Mouse (Mus musculus) megakaryocyte, embryonic 14.5 days (primary cell): ENCODE results near the gene Cldn9. TPM values are rescaled to one million over a fixed set of nuclear protein-coding genes. Genes with fewer than 3 reads are reported as not detected.

Experiments
- H3K27me3 ChIP-seq: replicated peaks from 2 replicates; pipeline ENCODE3; 2012; ENCODE audit warnings: inconsistent platforms
- H3K36me3 ChIP-seq: replicated peaks from 2 replicates; pipeline ENCODE3; 2012; ENCODE audit warnings: low read length, inconsistent platforms, mixed read lengths
- H3K4me1 ChIP-seq: 2 replicates; pipeline ENCODE4 v1.6.1; 2012; ENCODE audit warnings: inconsistent platforms
- H3K4me3 ChIP-seq: replicated peaks from 2 replicates; pipeline ENCODE3; 2012; ENCODE audit warnings: moderate library complexity, mild to moderate bottlenecking, inconsistent platforms
- H3K9me3 ChIP-seq: 2 replicates; pipeline ENCODE4 v1.6.1; 2012; ENCODE audit warnings: inconsistent platforms
- FLI1 ChIP-seq: IDR thresholded peaks from 2 replicates; pipeline ENCODE4 v1.6.1; 2012; ENCODE audit warnings: low read length, inconsistent platforms, mixed read lengths
- GATA1 ChIP-seq: IDR thresholded peaks from 3 replicates; pipeline ENCODE4 v1.6.1; 2012; ENCODE audit warnings: mixed read lengths, low read length, inconsistent platforms, borderline replicate concordance
- polyA plus RNA-seq: library from polyadenylated mRNA; stranded (reverse); fragments of >175 nt; gene quantifications from 2 replicates; pipeline ENCODE4 v1.2.3, GENCODE M21; 2012; ENCODE audit warnings: low replicate concordance; ENCODE audit not compliant: insufficient read depth

Gene Cldn9
- polyA plus RNA-seq, 1 experiment, result not detected

- no peaks in the 10 kb centered on the region for H3K4me1 ChIP-seq
- no peak overlapping the region for H3K4me3 ChIP-seq
- peaks cover 65% of the 10 kb centered on the region for H3K27me3 ChIP-seq
- H3K9me3 ChIP-seq, result no peaks in the 10 kb centered on the region
- H3K36me3 ChIP-seq, result no peaks in the 10 kb centered on the region
- no peak for TF ChIP-seq FLI1
- no peak for TF ChIP-seq GATA1
These were observed 22.4 kb upstream of the Cldn9 start for GRCm38 (mm10) chr17:23706212-23706611.

- Histone ChIP-seq H3K27me3 (peaks cover 65% of the 10 kb centered on the region), H3K9me3 (no peaks in the 10 kb centered on the region), H3K36me3 (no peaks in the 10 kb centered on the region), H3K4me3 (no peak overlapping the region), H3K4me1 (no peaks in the 10 kb centered on the region; the same call in 1 of the 2 replicates)
- no peak for TF ChIP-seq GATA1
- no peak for TF ChIP-seq FLI1
These were observed 21.8 kb upstream of the Cldn9 start for GRCm38 (mm10) chr17:23705525-23706104.

DNA sequence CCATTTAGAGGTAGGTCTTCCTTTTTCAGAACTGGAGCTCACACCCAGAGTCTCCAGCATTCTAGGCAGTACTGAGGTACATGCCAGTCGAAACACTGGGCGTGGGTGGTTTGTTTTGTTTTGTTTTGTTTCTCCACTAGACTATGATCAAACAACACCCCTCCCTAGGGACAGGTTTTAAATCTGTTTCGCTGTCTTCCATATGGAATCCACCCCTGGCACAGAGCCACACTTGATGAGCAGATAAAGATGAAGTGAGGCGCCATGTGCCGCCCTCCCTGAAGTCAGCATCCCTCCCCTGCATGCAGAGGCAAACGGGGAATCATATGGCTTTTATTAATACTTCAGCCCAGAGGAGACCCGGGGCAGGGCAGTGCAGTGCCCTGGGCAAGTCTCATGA, 20.9 kb upstream of the Cldn9 start:
- Histone ChIP-seq H3K27me3 (peaks cover 64% of the 10 kb centered on the region), H3K4me3 (no peak overlapping the region), H3K4me1 (peaks cover 8% of the 10 kb centered on the region), H3K9me3 (no peaks in the 10 kb centered on the region), H3K36me3 (no peaks in the 10 kb centered on the region)
- TF ChIP-seq FLI1 (no peak), GATA1 (no peak)

- Histone ChIP-seq H3K4me1 (peaks cover 15% of the 10 kb centered on the region), H3K9me3 (no peaks in the 10 kb centered on the region), H3K4me3 (no peak overlapping the region), H3K36me3 (no peaks in the 10 kb centered on the region), H3K27me3 (peaks cover 69% of the 10 kb centered on the region)
- TF ChIP-seq GATA1, result no peak
- TF ChIP-seq FLI1, result no peak
These were observed 19.5 kb upstream of the Cldn9 start for GRCm38 (mm10) chr17:23703301-23703700.

DNA sequence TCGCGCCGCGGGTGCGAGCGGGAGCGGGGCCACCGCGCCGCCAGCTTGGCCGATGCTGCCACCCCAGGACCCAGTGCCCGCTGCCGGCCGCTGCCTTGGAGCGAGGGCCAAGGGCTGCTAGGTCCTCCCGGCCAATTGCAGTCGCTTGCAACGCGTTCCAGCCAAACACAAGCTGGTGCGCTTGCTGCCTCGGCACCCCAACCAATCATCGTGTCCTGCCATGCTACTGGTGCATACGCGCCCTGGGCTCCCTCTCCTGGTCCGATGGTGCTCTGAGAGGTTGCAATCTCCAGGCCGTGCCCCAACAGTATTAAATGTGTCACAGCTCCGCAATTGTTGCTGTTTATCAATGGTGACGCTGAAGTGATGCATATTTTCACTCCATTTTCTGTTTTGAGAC, 16.3 kb upstream of the Cldn9 start:
- no peaks in the 10 kb centered on the region for H3K9me3 ChIP-seq
- H3K4me1 ChIP-seq, result peaks cover 17% of the 10 kb centered on the region
- TF ChIP-seq FLI1, result no peak
- no peak for TF ChIP-seq GATA1
- H3K4me3 ChIP-seq, result peak overlapping the region; percentile 93
- H3K27me3 ChIP-seq, result peaks cover 66% of the 10 kb centered on the region
- H3K36me3 ChIP-seq, result no peaks in the 10 kb centered on the region

GRCm38 (mm10) chr17:23699131-23700077, 15.6 kb upstream of the Cldn9 start:
- H3K36me3 ChIP-seq, result no peaks in the 10 kb centered on the region
- H3K9me3 ChIP-seq, result no peaks in the 10 kb centered on the region
- H3K4me1 ChIP-seq, result peaks cover 23% of the 10 kb centered on the region
- H3K4me3 ChIP-seq, result peak overlapping the region; percentile 93
- H3K27me3 ChIP-seq, result peaks cover 67% of the 10 kb centered on the region
- TF ChIP-seq GATA1 (no peak), FLI1 (no peak)

DNA sequence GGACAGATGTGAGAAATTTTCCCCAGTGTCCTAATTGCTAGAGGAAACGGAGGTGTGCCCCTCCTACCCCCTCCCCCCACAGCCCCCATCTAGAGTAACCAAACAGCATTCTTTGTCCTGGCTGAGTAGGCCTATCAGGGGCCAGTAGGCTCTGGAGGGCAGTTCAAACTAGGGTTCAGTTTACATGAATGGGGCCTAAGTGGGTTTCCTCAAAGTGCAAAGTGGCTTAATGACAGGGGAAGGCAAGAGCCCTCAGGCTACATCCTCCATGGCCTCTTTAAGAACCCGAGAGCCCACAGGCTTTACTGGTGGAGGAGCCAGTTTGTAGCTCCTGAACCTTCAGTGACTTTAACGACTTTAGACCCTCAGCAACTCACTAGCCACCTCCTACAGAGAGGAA, 12.0 kb upstream of the Cldn9 start:
- H3K27me3 ChIP-seq, result peaks cover 54% of the 10 kb centered on the region
- no peaks in the 10 kb centered on the region for H3K9me3 ChIP-seq
- TF ChIP-seq FLI1 (no peak), GATA1 (no peak)
- H3K36me3 ChIP-seq, result no peaks in the 10 kb centered on the region
- no peak overlapping the region for H3K4me3 ChIP-seq
- peaks cover 28% of the 10 kb centered on the region for H3K4me1 ChIP-seq

- Histone ChIP-seq H3K36me3 (no peaks in the 10 kb centered on the region), H3K27me3 (peaks cover 42% of the 10 kb centered on the region), H3K4me3 (no peak overlapping the region), H3K9me3 (no peaks in the 10 kb centered on the region), H3K4me1 (peaks cover 19% of the 10 kb centered on the region)
- TF ChIP-seq GATA1 (no peak), FLI1 (no peak)
These were observed 10.7 kb upstream of the Cldn9 start for GRCm38 (mm10) chr17:23694491-23694890.

GRCm38 (mm10) chr17:23683226-23683625, 600 bp downstream of the Cldn9 start:
- Histone ChIP-seq H3K36me3 (no peaks in the 10 kb centered on the region), H3K27me3 (peaks cover 65% of the 10 kb centered on the region), H3K9me3 (0 out of 2 replicates have a peak, but pooled peaks cover 3% of the 10 kb centered on the region), H3K4me3 (peak overlapping the region; percentile 30), H3K4me1 (peaks cover 27% of the 10 kb centered on the region)
- no peak for TF ChIP-seq FLI1
- TF ChIP-seq GATA1, result no peak

DNA sequence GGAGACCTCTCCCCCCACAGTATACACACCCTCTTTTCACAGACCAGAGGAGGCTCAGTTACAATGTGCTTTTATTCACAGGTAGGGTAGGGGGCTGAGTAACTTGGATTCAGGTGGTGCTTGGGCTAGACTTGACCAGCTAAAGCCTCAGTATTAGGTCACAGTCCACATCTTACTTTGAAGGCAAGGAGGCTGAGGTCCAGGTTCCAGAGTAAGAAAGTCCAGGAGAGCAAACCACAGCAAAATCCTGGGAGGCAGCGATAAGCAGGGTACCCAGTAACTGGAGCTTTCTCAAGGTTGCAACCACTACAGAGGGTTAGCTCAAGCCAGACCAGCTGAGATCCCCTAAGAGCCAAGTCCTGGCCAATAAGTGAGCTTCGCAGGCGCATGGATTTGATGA, 1.3 kb downstream of the Cldn9 start:
- Histone ChIP-seq H3K4me3 (no peak overlapping the region), H3K27me3 (peaks cover 65% of the 10 kb centered on the region), H3K9me3 (0 out of 2 replicates have a peak, but pooled peaks cover 3% of the 10 kb centered on the region), H3K4me1 (peaks cover 31% of the 10 kb centered on the region), H3K36me3 (no peaks in the 10 kb centered on the region)
- TF ChIP-seq GATA1 (no peak), FLI1 (no peak)
